Mouse (Mus musculus) hindbrain, postnatal 0 days (tissue): ENCODE measurements around the gene Caap1. TPM values are rescaled to one million over a fixed set of nuclear protein-coding genes. Genes with fewer than 3 reads are reported as not detected.
A peak's percentile ranks its signal among the peaks of the same experiment; 100 is the strongest.

ENCODE experiments used
- ATAC-seq: fragments of 200-750 bp; cut with Nextera tagmentation; 2 replicates; pipeline ENCODE4 v1.8.0; 2017; ENCODE audit warnings: mild to moderate bottlenecking, moderate TSS enrichment, moderate library complexity
- DNase-seq: peaks from one replicate; pipeline ENCODE4 v3.0.0-alpha.2; 2015; ENCODE audit warnings: low spot score
- H3K27ac ChIP-seq: fragments of 300-500 bp; sonication (generic); 2 replicates; pipeline ENCODE4 v1.5.1; 2014; ENCODE audit warnings: mild to moderate bottlenecking
- H3K27me3 ChIP-seq: fragments of 300-500 bp; sonication (generic); 2 replicates; pipeline ENCODE4 v1.6.1; 2014; ENCODE audit warnings: low read length, mixed read lengths; ENCODE audit not compliant: insufficient read depth
- H3K36me3 ChIP-seq: fragments of 300-500 bp; sonication (generic); 2 replicates; pipeline ENCODE4 v1.6.1; 2014; ENCODE audit warnings: low read length, mixed read lengths; ENCODE audit not compliant: insufficient read depth
- H3K4me1 ChIP-seq: fragments of 300-500 bp; sonication (generic); 2 replicates; pipeline ENCODE4 v1.6.1; 2014; ENCODE audit warnings: antibody characterized with exemption, low read length, mixed read lengths; ENCODE audit not compliant: insufficient read depth
- H3K4me2 ChIP-seq: fragments of 300-500 bp; sonication (generic); 2 replicates; pipeline ENCODE4 v1.6.1; 2014; ENCODE audit warnings: low read depth, mild to moderate bottlenecking, low read length, moderate library complexity, mixed read lengths
- H3K4me3 ChIP-seq: fragments of 300-500 bp; sonication (generic); 2 replicates; pipeline ENCODE4 v1.5.1; 2014; ENCODE audit warnings: low read length
- H3K9ac ChIP-seq: fragments of 300-500 bp; sonication (generic); replicated peaks from 2 replicates; pipeline ENCODE4 v1.6.1; 2014; ENCODE audit warnings: mild to moderate bottlenecking, low read length, moderate library complexity, mixed read lengths
- H3K9me3 ChIP-seq: fragments of 300-500 bp; sonication (generic); 2 replicates; pipeline ENCODE4 v1.6.1; 2016; ENCODE audit warnings: low read length, mixed read lengths
- CTCF ChIP-seq: IDR thresholded peaks from 2 replicates; pipeline ENCODE4 v1.5.1; 2016; ENCODE audit warnings: antibody characterized with exemption, control low read depth, low read depth
- WGBS: fragments of 180-500 bp; shearing (Covaris S2); extraction: QIAGEN DNeasy Blood & Tissue Kit; methylation state at CpG from one replicate; pipeline ENCODE4 v1.1.7; 2014; 5-methylcytosine and 5-hydroxymethylcytosine counted together
- polyA plus RNA-seq: library from polyadenylated mRNA; unstranded; fragments of >200 nt; fragmentation: Nextera tagmentation; extraction: Ambion mirVana; gene quantifications from 2 replicates; pipeline ENCODE4 v1.2.1, GENCODE M21; 2015
- total RNA-seq: library from RNA; depleted of rRNA; stranded (reverse); fragments of >200 nt; gene quantifications from 2 replicates; pipeline ENCODE4 v1.2.3, GENCODE M21; 2014; rRNA removed

Caap1 gene
- total and polyA plus RNA-seq, 2 experiments from 2014 or later: 9.4 to 10.3 TPM

- whole genome bisulfite sequencing: 61% methylated on average over 4 of the region's 4 CpGs
- Histone ChIP-seq H3K9ac (no peak overlapping the region), H3K4me1 (no peaks in the 10 kb centered on the region), H3K27ac (no peak overlapping the region), H3K36me3 (no peaks in the 10 kb centered on the region), H3K9me3 (no peaks in the 10 kb centered on the region), H3K4me2 (no peak overlapping the region), H3K4me3 (no peak overlapping the region), H3K27me3 (no peaks in the 10 kb centered on the region)
- DNase-seq: peak; percentile 90
- peak; percentile 84 for TF ChIP-seq CTCF
- no peak for ATAC-seq
Observed at GRCm38 (mm10) chr4:94517631-94518030, 39.0 kb downstream of the Caap1 start.

GRCm38 (mm10) chr4:94515366-94515765, 41.2 kb downstream of the Caap1 start:
- Histone ChIP-seq H3K4me1 (no peaks in the 10 kb centered on the region), H3K4me3 (no peak overlapping the region), H3K27ac (no peak overlapping the region), H3K9me3 (no peaks in the 10 kb centered on the region), H3K9ac (no peak overlapping the region), H3K36me3 (no peaks in the 10 kb centered on the region), H3K27me3 (no peaks in the 10 kb centered on the region), H3K4me2 (no peak overlapping the region)
- DNase-seq (no peak), ATAC-seq (no peak)
- WGBS: 77% methylated on average over 3 of the region's 3 CpGs
- TF ChIP-seq CTCF: no peak

DNA sequence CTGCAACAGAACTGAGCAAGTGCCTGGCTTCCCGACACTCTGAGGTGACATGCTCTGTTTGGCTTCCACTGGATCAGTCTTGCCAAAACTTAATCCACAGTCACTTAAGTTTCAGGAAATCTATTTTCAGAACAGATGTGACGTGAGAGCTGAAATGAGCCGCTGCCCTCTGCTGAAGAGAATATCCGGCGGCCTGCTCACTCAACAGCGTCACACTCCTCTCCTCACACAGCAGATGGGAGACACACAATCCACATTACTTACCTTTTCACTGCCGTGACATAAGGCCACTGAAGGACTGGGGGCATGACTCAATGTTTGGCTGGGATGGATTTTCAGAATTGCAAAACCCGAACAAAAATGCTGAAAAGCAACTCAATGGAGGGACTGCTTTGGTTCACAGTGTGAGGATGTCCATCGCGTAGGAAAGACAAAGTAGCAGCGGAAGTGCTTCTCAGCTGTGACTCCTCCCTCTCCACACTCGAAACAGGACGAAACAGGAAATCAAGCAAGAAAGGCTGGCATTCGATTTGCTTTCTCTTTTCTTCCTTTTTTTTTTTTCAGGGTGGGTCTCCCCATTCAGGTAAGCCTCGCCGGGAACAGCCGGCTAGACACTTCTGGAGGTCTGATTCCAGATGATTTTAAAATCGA, 79.7 kb downstream of the Caap1 start:
- H3K27me3 ChIP-seq: no peaks in the 10 kb centered on the region
- H3K4me1 ChIP-seq: no peaks in the 10 kb centered on the region
- no peaks in the 10 kb centered on the region for H3K36me3 ChIP-seq
- H3K9me3 ChIP-seq: no peaks in the 10 kb centered on the region
- DNase-seq (no peak), ATAC-seq (no peak)
- WGBS: 76% methylated on average over 18 of the region's 18 CpGs
- no peak overlapping the region for H3K9ac ChIP-seq
- H3K4me3 ChIP-seq: no peak overlapping the region
- H3K27ac ChIP-seq: no peak overlapping the region
- TF ChIP-seq CTCF: no peak
- H3K4me2 ChIP-seq: no peak overlapping the region

DNA sequence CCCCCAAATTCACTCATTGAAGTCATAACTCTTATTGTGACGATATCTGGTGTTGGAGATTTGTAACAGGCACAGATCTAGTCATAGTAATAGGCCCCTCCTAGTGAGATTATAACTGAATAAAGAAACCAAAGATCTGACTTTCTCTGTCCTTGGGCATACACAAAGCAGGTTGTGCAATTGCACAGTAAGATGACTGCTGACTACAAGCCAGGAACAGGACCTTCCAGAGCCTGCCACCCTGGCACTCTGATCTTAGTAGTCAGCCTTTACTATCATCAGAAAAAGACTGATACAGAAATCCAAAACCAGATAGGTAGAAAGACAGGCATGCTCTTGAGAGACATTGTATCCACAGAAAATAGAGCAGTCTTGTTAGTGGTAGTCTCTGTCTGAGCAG, 83.3 kb downstream of the Caap1 start:
- no peaks in the 10 kb centered on the region for H3K27me3 ChIP-seq
- ATAC-seq: no peak
- WGBS: 89% methylated on average over 1 of the region's 1 CpGs
- no peak for DNase-seq
- H3K9me3 ChIP-seq: no peaks in the 10 kb centered on the region
- H3K4me1 ChIP-seq: no peaks in the 10 kb centered on the region
- H3K4me3 ChIP-seq: no peak overlapping the region
- no peak overlapping the region for H3K9ac ChIP-seq
- no peak overlapping the region for H3K4me2 ChIP-seq
- TF ChIP-seq CTCF: no peak
- no peaks in the 10 kb centered on the region for H3K36me3 ChIP-seq
- no peak overlapping the region for H3K27ac ChIP-seq

DNA sequence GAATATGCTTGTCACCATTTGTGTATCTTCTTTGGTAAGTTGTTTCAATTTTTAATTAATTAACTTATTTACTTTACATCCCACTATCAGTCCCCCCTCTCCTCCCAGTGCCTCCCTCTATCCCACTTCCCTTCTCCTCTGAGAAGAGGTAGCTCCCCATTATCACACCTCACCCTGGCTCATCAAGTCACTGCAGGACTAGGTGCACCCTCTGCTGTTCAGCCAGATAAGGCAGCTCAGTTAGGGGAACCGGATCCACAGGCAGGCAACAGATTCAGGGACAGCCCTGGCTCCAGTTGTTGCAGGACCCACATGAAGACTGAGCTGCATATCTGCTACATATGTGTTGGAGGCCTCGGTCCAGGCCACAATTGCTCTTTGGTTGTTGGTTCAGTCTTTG, 97.2 kb downstream of the Caap1 start:
- ATAC-seq (no peak), DNase-seq (no peak)
- WGBS: 91% methylated on average over 2 of the region's 2 CpGs
- no peaks in the 10 kb centered on the region for H3K4me1 ChIP-seq
- peaks cover 3% of the 10 kb centered on the region; the same call in 1 of the 2 replicates for H3K36me3 ChIP-seq
- no peak for TF ChIP-seq CTCF
- H3K9ac ChIP-seq: no peak overlapping the region
- no peaks in the 10 kb centered on the region for H3K9me3 ChIP-seq
- no peaks in the 10 kb centered on the region for H3K27me3 ChIP-seq
- H3K4me2 ChIP-seq: no peak overlapping the region
- H3K27ac ChIP-seq: no peak overlapping the region
- no peak overlapping the region for H3K4me3 ChIP-seq

- DNase-seq (no peak), ATAC-seq (no peak)
- H3K4me2 ChIP-seq: no peak overlapping the region
- H3K27ac ChIP-seq: no peak overlapping the region
- H3K36me3 ChIP-seq: no peaks in the 10 kb centered on the region
- WGBS: 90% methylated on average over 1 of the region's 1 CpGs
- TF ChIP-seq CTCF: no peak
- H3K9me3 ChIP-seq: no peaks in the 10 kb centered on the region
- no peak overlapping the region for H3K4me3 ChIP-seq
- no peaks in the 10 kb centered on the region for H3K4me1 ChIP-seq
- H3K27me3 ChIP-seq: no peaks in the 10 kb centered on the region
- no peak overlapping the region for H3K9ac ChIP-seq
Observed at GRCm38 (mm10) chr4:94454857-94455256, 101.7 kb downstream of the Caap1 start.

Other genes starting within 250 kb of the Caap1 start
- gene Gm10306, start 250 bp downstream of the Caap1 start, total RNA-seq: not detected in 2 replicates
- 0.45 TPM in 1 of 2 replicates, not detected in the other for gene Gm10306, start 250 bp downstream of the Caap1 start, polyA plus RNA-seq
- 57.7 and 64.7 TPM in 2 replicates for gene Plaa, start 46.4 kb upstream of the Caap1 start, total RNA-seq
- 64.7 and 70.0 TPM in 2 replicates for gene Plaa, start 46.4 kb upstream of the Caap1 start, polyA plus RNA-seq
- gene Ift74, start 57.7 kb upstream of the Caap1 start, total RNA-seq: 5.2 and 6.6 TPM in 2 replicates
- gene Ift74, start 57.7 kb upstream of the Caap1 start, polyA plus RNA-seq: 30.1 and 35.0 TPM in 2 replicates
- not detected in 2 replicates for gene Lrrc19, start 93.3 kb upstream of the Caap1 start, total RNA-seq
- 0.24 TPM in 2 replicates for gene Lrrc19, start 93.3 kb upstream of the Caap1 start, polyA plus RNA-seq
- 6.8 and 8.4 TPM in 2 replicates for gene Tek, start 182.5 kb upstream of the Caap1 start, total RNA-seq
- gene Tek, start 182.5 kb upstream of the Caap1 start, polyA plus RNA-seq: 6.7 and 7.1 TPM in 2 replicates